In the genomic region with DNA sequence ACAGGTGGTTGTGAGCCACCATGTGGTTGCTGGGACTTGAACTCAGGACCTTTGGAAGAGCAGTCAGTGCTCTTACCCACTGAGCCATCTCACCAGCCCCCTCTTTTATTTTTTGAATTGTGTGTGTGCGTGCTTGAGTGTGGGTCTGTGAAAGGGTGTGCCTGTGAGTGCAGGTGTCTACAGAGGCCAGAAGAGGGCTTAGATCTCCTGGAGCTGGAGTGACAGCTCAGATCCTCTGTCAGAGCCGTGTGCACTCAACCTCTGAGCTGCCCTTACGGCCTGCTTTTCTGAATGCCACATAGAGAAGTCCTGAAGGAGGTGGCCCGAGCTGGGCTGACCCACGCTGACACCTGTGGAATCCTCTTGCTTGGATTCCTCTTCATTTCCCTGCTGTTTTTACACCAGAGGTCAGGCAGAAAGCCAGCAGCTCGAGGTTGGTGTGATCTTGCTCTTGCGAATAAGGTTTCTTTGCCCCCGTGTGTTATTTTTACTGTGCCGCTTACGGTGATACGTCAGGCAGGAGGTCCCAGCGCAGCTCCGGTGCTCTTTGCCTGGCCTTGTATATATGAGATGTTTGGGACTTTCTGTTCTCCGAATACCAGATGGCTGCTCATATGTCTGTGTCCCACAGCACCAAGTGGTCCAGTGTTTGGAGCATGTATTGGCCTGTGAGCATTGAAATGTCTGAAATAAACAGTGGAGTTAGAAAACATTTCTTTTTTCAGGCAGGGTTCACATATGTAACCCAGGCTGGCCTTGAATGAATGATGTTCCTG, we compare ENCODE assay signal across 15 mouse cellular contexts. TPM values are rescaled to one million over a fixed set of nuclear protein-coding genes. Genes with fewer than 3 reads are reported as not detected.
DNase-seq lines count a peak whose midpoint lies in the region; ATAC-seq and TF ChIP-seq lines count a peak whose summit lies in the region.
"Had no signal": no experiment of that assay in that cellular context is flagged by ENCODE, and none has a peak within 500 bp of the region (broad histone marks: within the 10 kb centered on the region; RNA-seq: fewer than 3 reads in every experiment).

No protein-coding gene starts in this region.

- peaks cover 61% of the 10 kb centered on the region for H3K4me1 ChIP-seq in heart, postnatal 0 days (ENCODE audit: control insufficient read depth, insufficient read depth)
- H3K4me1 ChIP-seq in heart, embryonic 10.5 days, result peaks cover 83% of the 10 kb centered on the region
- peaks cover 98% of the 10 kb centered on the region for H3K4me1 ChIP-seq in E14TG2a.4 (replicated peaks; ENCODE audit: low read depth, low read length)
- H3K4me1 ChIP-seq in kidney, embryonic 15.5 days, result peaks cover 80% of the 10 kb centered on the region

- ATAC-seq in heart, postnatal 0 days (ENCODE audit: insufficient read depth, low read depth), result no peak
- no peak for ATAC-seq in kidney, embryonic 15.5 days (replicated peaks; ENCODE audit: low FRiP score)
- ATAC-seq: inflammation-experienced regulatory T-cells, adult 6 months; Patski had no signal

- peak; percentile 66 for DNase-seq in gastrocnemius, adult 18-20 months (ENCODE audit: low spot score)
- DNase-seq in gastrocnemius, postnatal 36 days, result no peak
- no peak for DNase-seq in heart, postnatal 0 days (ENCODE audit: low spot score)
- DNase-seq in heart, embryonic 10.5 days (ENCODE audit: low spot score), result no peak
- DNase-seq in ZHBTc4 (ENCODE audit: low read depth, low spot score), result peak; percentile 57
- no peak for DNase-seq in adipocyte (ENCODE audit: low spot score)
- DNase-seq: adrenal gland, adult 8-10 months; kidney, postnatal 4 days; lung, adult 2 months; right cerebral cortex, postnatal 14 days had no signal

- TF ChIP-seq CTCF in heart, postnatal 0 days (IDR thresholded peaks at IDR 0.05; ENCODE audit: low read depth), result no peak
- no peak for TF ChIP-seq CTCF in E14TG2a.4 (conservative IDR thresholded peaks at IDR 0.05; ENCODE audit: low read length)

- WGBS in heart, postnatal 0 days, result 71% methylated on average over 14 of the region's 14 CpGs
- 87% methylated on average over 14 of the region's 14 CpGs for WGBS in heart, embryonic 10.5 days
- 63% methylated on average over 14 of the region's 14 CpGs for WGBS in kidney, embryonic 15.5 days

- H3K9ac ChIP-seq in heart, postnatal 0 days (replicated peaks; ENCODE audit: low read depth, low read length), result no peak overlapping the region
- no peak overlapping the region for H3K9ac ChIP-seq in kidney, embryonic 15.5 days
- H3K9ac ChIP-seq: limb, embryonic 15.5 days had no signal

- intact Hi-C loops in gastrocnemius, postnatal 36 days (cut with DNase I), result no loop called here

- H3K36me3 ChIP-seq in heart, postnatal 0 days (replicated peaks; ENCODE audit: control insufficient read depth, insufficient read depth, low read length), result no peaks in the 10 kb centered on the region
- peaks cover 7% of the 10 kb centered on the region for H3K36me3 ChIP-seq in heart, embryonic 10.5 days
- H3K36me3 ChIP-seq in E14TG2a.4 (ENCODE audit: insufficient read depth, low read length), result peaks cover 27% of the 10 kb centered on the region
- H3K36me3 ChIP-seq in kidney, embryonic 15.5 days, result 0 out of 2 replicates have a peak, but pooled peaks cover 3% of the 10 kb centered on the region
- H3K36me3 ChIP-seq: limb, embryonic 15.5 days had no signal

- H3K4me2 ChIP-seq in heart, postnatal 0 days (ENCODE audit: low read depth, low read length), result no peak overlapping the region
- H3K4me2 ChIP-seq in kidney, embryonic 15.5 days, result no peak overlapping the region
- H3K4me2 ChIP-seq: limb, embryonic 15.5 days had no signal

- no peaks in the 10 kb centered on the region for H3K9me3 ChIP-seq in heart, postnatal 0 days (replicated peaks; ENCODE audit: control insufficient read depth, low read length)
- H3K9me3 ChIP-seq in heart, embryonic 10.5 days, result no peaks in the 10 kb centered on the region
- H3K9me3 ChIP-seq in E14TG2a.4 (ENCODE audit: low read length), result no peaks in the 10 kb centered on the region
- H3K9me3 ChIP-seq in kidney, embryonic 15.5 days (replicated peaks), result no peaks in the 10 kb centered on the region
- H3K9me3 ChIP-seq: limb, embryonic 15.5 days had no signal

- peak overlapping the region; percentile 64 for H3K27ac ChIP-seq in heart, postnatal 0 days (ENCODE audit: low read depth)
- no peak overlapping the region for H3K27ac ChIP-seq in heart, embryonic 10.5 days
- H3K27ac ChIP-seq in kidney, embryonic 15.5 days, result no peak overlapping the region
- H3K27ac ChIP-seq: limb, embryonic 15.5 days had no signal

- TF ChIP-seq EP300 in heart, postnatal 0 days (IDR thresholded peaks at IDR 0.05; ENCODE audit: low read depth), result no peak

- no peaks in the 10 kb centered on the region for H3K27me3 ChIP-seq in heart, postnatal 0 days (ENCODE audit: control insufficient read depth, insufficient read depth, low read length)
- no peaks in the 10 kb centered on the region for H3K27me3 ChIP-seq in heart, embryonic 10.5 days (ENCODE audit: insufficient read depth, poor library complexity, severe bottlenecking)
- no peaks in the 10 kb centered on the region for H3K27me3 ChIP-seq in E14TG2a.4 (ENCODE audit: insufficient read depth, low read length)
- no peaks in the 10 kb centered on the region for H3K27me3 ChIP-seq in kidney, embryonic 15.5 days
- H3K27me3 ChIP-seq: limb, embryonic 15.5 days; Patski had no signal

- no peak overlapping the region for H3K4me3 ChIP-seq in heart, postnatal 0 days (ENCODE audit: low read depth, low read length)
- H3K4me3 ChIP-seq in heart, embryonic 10.5 days, result no peak overlapping the region
- H3K4me3 ChIP-seq in E14TG2a.4 (replicated peaks; ENCODE audit: low read length), result peak overlapping the region; percentile 63
- H3K4me3 ChIP-seq in kidney, embryonic 15.5 days (replicated peaks), result no peak overlapping the region
- H3K4me3 ChIP-seq: limb, embryonic 15.5 days had no signal

RNA-seq across cellular contexts. Expression of a gene that starts 21.0 kb away (rescaled TPM):
- total RNA-seq in gastrocnemius, adult 18-20 months (2021), result 10 to 100 TPM; 78.4 to 79.7 TPM
- total RNA-seq in gastrocnemius, postnatal 36 days (2021), result 10 to 100 TPM; 69.4 to 70.1 TPM
- total RNA-seq in heart, postnatal 0 days (2014; rRNA removed; ENCODE audit: low replicate concordance), result 66.5 and 74.1 TPM in 2 replicates
- polyA plus RNA-seq in heart, postnatal 0 days (2015; fragmentation: Nextera tagmentation; extraction: Ambion mirVana), result 16.1 and 19.5 TPM in 2 replicates
- polyA plus RNA-seq in heart, embryonic 10.5 days (2016; fragmentation: Nextera tagmentation; extraction: Ambion mirVana), result 44.1 and 54.6 TPM in 2 replicates
- polyA plus RNA-seq in kidney, embryonic 15.5 days (2015; fragmentation: Nextera tagmentation; extraction: Ambion mirVana), result 49.2 and 49.7 TPM in 2 replicates

Comparison
In these comparisons a context has a peak if more than half of its experiments do, and no peak if none do; other contexts are left out.
1. DNase-seq: peak in gastrocnemius, adult 18-20 months (single experiment) and ZHBTc4 (single experiment); none in gastrocnemius, postnatal 36 days (0 of 2), heart, postnatal 0 days (single experiment), heart, embryonic 10.5 days (single experiment) and adipocyte (single experiment).